Mouse (Mus musculus) lung, embryonic 14.5 days (tissue): ENCODE data around the gene B4galnt1. TPM values are rescaled to one million over a fixed set of nuclear protein-coding genes. Genes with fewer than 3 reads are reported as not detected.
"Not testable (repeated sequence)": the region's sequence is repeated elsewhere in the genome, so short reads cannot be mapped to it uniquely, and the experiment has no call there.

ENCODE experiments used
- ATAC-seq: fragments of 200-750 bp; cut with Nextera tagmentation; 2 replicates; pipeline ENCODE4 v1.8.0; 2017; ENCODE audit warnings: mild to moderate bottlenecking, moderate TSS enrichment, moderate library complexity; ENCODE audit not compliant: insufficient read depth
- DNase-seq: peaks from one replicate; pipeline ENCODE4 v3.0.0-alpha.2; 2015
- H3K27ac ChIP-seq: fragments of 300-500 bp; sonication (generic); 2 replicates; pipeline ENCODE4 v1.5.1; 2014; ENCODE audit warnings: low read depth, mild to moderate bottlenecking, moderate library complexity
- H3K27me3 ChIP-seq: fragments of 300-500 bp; sonication (generic); 2 replicates; pipeline ENCODE4 v1.6.1; 2014; ENCODE audit warnings: low read length, control low read depth; ENCODE audit not compliant: insufficient read depth
- H3K36me3 ChIP-seq: fragments of 300-500 bp; sonication (generic); 2 replicates; pipeline ENCODE4 v1.6.1; 2014; ENCODE audit warnings: control low read depth; ENCODE audit not compliant: insufficient read depth
- H3K4me1 ChIP-seq: fragments of 300-500 bp; sonication (generic); 2 replicates; pipeline ENCODE4 v1.6.1; 2014; ENCODE audit warnings: antibody characterized with exemption, control low read depth; ENCODE audit not compliant: insufficient read depth
- H3K4me2 ChIP-seq: fragments of 300-500 bp; sonication (generic); 2 replicates; pipeline ENCODE4 v1.6.1; 2014; ENCODE audit warnings: mild to moderate bottlenecking
- H3K4me3 ChIP-seq: fragments of 300-500 bp; sonication (generic); 2 replicates; pipeline ENCODE4 v1.5.1; 2014; ENCODE audit warnings: low read depth, low read length
- H3K9ac ChIP-seq: fragments of 300-500 bp; sonication (generic); 2 replicates; pipeline ENCODE4 v1.6.1; 2014
- H3K9me3 ChIP-seq: fragments of 300-500 bp; sonication (generic); 2 replicates; pipeline ENCODE4 v1.6.1; 2016; ENCODE audit warnings: low read depth, low read length, control low read depth
- CTCF ChIP-seq: IDR thresholded peaks from 2 replicates; pipeline ENCODE4 v1.5.1; 2016; ENCODE audit warnings: antibody characterized with exemption, low read depth
- WGBS: fragments of 180-500 bp; shearing (Covaris S2); extraction: QIAGEN DNeasy Blood & Tissue Kit; methylation state at CpG from one replicate; pipeline ENCODE4 v1.1.7; 2014; 5-methylcytosine and 5-hydroxymethylcytosine counted together
- polyA plus RNA-seq: library from polyadenylated mRNA; unstranded; fragments of >200 nt; fragmentation: Nextera tagmentation; extraction: Ambion mirVana; gene quantifications from 2 replicates; pipeline ENCODE4 v1.2.1, GENCODE M21; 2014

The B4galnt1 gene
- polyA plus RNA-seq, 1 experiment from 2014 or later = 2.9 TPM

GRCm38 (mm10) chr10:127189116-127189650 is 24.2 kb downstream of the B4galnt1 start:
- no peak for TF ChIP-seq CTCF
- no peaks in the 10 kb centered on the region for H3K9me3 ChIP-seq
- no peaks in the 10 kb centered on the region for H3K27me3 ChIP-seq
- peak overlapping the region; percentile 90 for H3K27ac ChIP-seq
- DNase-seq = peak; percentile 63
- WGBS = under 1% methylated on average over 26 of the region's 26 CpGs
- ATAC-seq = peak; percentile 24
- H3K4me2 ChIP-seq = peak overlapping the region; percentile 97
- peaks cover 15% of the 10 kb centered on the region for H3K4me1 ChIP-seq
- peak overlapping the region; percentile 83 for H3K9ac ChIP-seq
- peaks cover 45% of the 10 kb centered on the region for H3K36me3 ChIP-seq
- peak overlapping the region; percentile 67 for H3K4me3 ChIP-seq

DNA sequence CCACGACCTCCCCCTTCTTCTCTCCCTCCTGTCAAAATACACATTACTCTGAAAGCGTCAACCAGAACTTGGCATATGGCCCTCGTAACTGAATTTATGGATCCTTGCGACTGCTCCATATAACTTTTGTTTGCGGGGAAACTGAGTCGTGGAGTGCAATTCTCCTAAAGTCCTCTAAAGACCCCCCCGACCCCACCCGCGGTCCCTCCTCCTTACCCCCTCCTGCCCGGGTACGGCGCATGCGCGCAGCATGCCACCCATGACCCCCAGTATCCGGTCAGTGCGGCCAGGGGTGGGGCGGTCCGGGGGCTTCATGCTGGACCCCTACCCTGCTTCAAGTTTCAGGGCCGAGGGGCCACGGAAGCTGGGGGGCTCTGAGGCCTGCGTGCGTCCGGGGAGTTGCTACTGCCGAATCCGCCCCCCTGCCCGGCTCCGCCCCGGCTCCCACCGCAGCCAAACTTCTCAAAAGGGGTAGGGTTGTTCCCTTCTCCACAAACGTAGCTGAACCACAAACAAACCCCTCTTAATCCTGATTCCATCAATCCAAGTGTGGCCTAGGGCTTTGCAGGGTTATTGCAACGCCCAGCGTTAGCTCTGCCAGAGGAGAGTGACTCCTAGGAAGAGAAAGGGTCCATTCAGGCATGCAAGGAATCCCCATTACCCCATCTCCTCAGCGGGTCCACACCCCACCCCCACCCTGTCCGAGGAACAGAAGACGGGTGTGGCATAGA is 24.8 kb downstream of the B4galnt1 start, which contains the start of gene Arhgef25:
Gene Arhgef25 (minus strand): TSS at position 433 of the 731 bp plus-strand sequence.
- ATAC-seq = peak; percentile 38
- WGBS = 1% methylated on average over 35 of the region's 35 CpGs
- Histone ChIP-seq H3K9ac (peak within 1 kb of the TSS; percentile 83), H3K36me3 (peaks cover 40% of the 10 kb centered on the region), H3K4me2 (peak within 1 kb of the TSS; percentile 97), H3K9me3 (no peaks in the 10 kb centered on the region), H3K4me1 (peaks cover 20% of the 10 kb centered on the region), H3K27me3 (no peaks in the 10 kb centered on the region), H3K4me3 (peak within 1 kb of the TSS; percentile 67), H3K27ac (peak within 1 kb of the TSS; percentile 90)
- peak; percentile 78 for DNase-seq
- no peak for TF ChIP-seq CTCF

GRCm38 (mm10) chr10:127190398-127191190 is 25.6 kb downstream of the B4galnt1 start:
- WGBS = 35% methylated on average over 14 of the region's 14 CpGs
- Histone ChIP-seq H3K27me3 (no peaks in the 10 kb centered on the region), H3K9ac (no peak overlapping the region), H3K36me3 (peaks cover 33% of the 10 kb centered on the region), H3K27ac (peak overlapping the region; percentile 90), H3K4me1 (peaks cover 20% of the 10 kb centered on the region), H3K4me3 (peak overlapping the region; percentile 67), H3K9me3 (no peaks in the 10 kb centered on the region), H3K4me2 (peak overlapping the region; percentile 97)
- TF ChIP-seq CTCF = no peak
- DNase-seq = no peak
- no peak for ATAC-seq

- Histone ChIP-seq H3K27me3 (no peaks in the 10 kb centered on the region), H3K9ac (no peak overlapping the region), H3K4me2 (no peak overlapping the region), H3K4me1 (peaks cover 20% of the 10 kb centered on the region), H3K27ac (peak overlapping the region; percentile 90), H3K36me3 (peaks cover 29% of the 10 kb centered on the region), H3K4me3 (no peak overlapping the region), H3K9me3 (no peaks in the 10 kb centered on the region)
- DNase-seq (peak; percentile 54), ATAC-seq (no peak)
- WGBS = 64% methylated on average over 19 of the region's 19 CpGs
- no peak for TF ChIP-seq CTCF
Observed at GRCm38 (mm10) chr10:127191191-127192056, 26.4 kb downstream of the B4galnt1 start.

DNA sequence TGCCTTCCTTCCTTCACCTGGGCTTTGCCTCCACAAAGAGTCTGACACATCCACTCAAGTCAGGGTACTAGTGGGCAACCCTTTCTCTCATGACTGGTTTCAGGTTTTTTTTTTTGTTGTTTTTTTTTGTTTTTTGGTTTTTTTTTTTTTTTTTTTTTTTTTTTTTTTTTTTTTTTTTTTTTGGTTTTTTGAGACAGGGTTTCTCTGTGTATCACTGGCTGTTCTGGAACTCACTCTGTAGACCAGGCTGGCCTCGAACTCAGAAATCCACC is 27.0 kb downstream of the B4galnt1 start:
- H3K4me2 ChIP-seq, ATAC-seq, DNase-seq, H3K4me3 ChIP-seq, H3K9me3 ChIP-seq, H3K27me3 ChIP-seq, H3K27ac ChIP-seq, H3K9ac ChIP-seq: not testable (repeated sequence)
- peaks cover 23% of the 10 kb centered on the region for H3K36me3 ChIP-seq
- peaks cover 20% of the 10 kb centered on the region for H3K4me1 ChIP-seq
- WGBS = 79% methylated on average over 1 of the region's 1 CpGs

- no peak overlapping the region for H3K4me2 ChIP-seq
- DNase-seq (no peak), ATAC-seq (no peak)
- 75% methylated on average over 9 of the region's 9 CpGs for WGBS
- peaks cover 30% of the 10 kb centered on the region for H3K36me3 ChIP-seq
- TF ChIP-seq CTCF = no peak
- H3K27me3 ChIP-seq = no peaks in the 10 kb centered on the region
- H3K27ac ChIP-seq = no peak overlapping the region; the same call in 1 of the 2 replicates
- H3K4me3 ChIP-seq = no peak overlapping the region
- no peak overlapping the region for H3K9ac ChIP-seq
- no peaks in the 10 kb centered on the region for H3K9me3 ChIP-seq
- peaks cover 20% of the 10 kb centered on the region for H3K4me1 ChIP-seq
Observed at GRCm38 (mm10) chr10:127193011-127193410, 28.0 kb downstream of the B4galnt1 start.
